Mouse (Mus musculus): ENCODE results near the gene F2r.

Gene F2r

GRCm38 (mm10) chr13:95632144-95632543, 13.9 kb upstream of the F2r start:
- no peak for DNase-seq (ENCODE audit: low spot score in 2 of 2)

DNA sequence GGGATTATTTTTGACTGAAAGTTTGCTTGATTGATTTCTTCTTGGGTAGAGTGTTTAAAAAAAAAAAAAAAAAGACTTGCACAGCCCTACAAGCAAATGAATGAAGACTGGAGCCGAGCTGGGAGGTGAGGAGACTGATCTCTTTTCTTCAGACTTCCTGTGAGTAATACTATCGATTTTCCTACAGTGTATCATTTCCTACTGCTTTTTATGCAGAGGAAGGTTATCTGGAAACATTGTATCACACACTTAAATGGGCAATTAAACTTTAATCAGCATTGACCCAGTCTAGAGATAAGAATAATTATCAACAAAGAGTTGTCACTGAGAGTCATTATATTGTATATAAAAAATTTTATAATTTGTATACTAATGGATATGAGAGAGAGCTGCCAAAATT, 12.5 kb upstream of the F2r start:
- no peak for DNase-seq (ENCODE audit: low spot score in 2 of 2)

DNA sequence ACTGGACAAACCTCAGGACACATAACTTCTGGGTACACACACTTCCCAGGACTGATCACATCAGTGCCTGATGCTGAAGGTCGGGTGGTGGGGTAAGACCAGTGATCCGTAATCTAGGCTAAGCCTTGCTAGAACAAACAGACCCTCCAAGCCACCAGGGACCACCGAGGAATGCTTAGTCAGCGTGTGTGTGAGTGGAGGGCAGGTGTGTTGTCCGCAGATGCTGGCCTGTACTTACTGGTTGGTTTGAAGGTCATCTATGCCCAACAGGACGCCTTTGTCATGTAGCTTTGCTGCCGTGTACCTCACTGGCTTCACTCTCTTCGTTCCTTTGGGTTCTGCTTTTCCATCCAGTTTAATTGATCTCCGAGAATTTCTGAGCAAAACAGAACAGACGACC, 11.5 kb upstream of the F2r start:
- no peak for DNase-seq (ENCODE audit: low spot score in 2 of 2)

GRCm38 (mm10) chr13:95626696-95627095, 8.4 kb upstream of the F2r start:
- DNase-seq (ENCODE audit: low spot score in 2 of 2) = no peak

DNA sequence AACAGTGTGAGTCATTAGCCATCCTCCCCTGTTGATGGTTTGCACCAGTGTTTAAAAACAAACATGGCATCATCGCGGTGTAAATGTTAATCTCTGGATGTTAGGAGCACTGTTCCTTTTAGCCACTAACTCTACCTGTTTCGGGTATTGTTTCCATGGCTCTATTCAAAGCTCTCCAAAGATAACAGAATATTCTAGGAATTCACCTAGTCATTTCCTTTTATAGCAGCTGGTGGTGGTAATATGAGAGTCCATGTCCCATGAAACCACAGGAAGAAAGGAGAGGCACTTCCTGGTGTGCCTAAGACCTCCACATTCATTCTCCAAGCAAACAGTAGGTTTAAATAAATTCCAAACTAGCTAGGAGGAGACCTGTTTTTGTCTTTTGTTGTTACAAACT, 4.8 kb upstream of the F2r start:
- DNase-seq (ENCODE audit: low spot score in 2 of 2) = no peak

GRCm38 (mm10) chr13:95621563-95621962, 3.3 kb upstream of the F2r start:
- DNase-seq (ENCODE audit: low spot score in 2 of 2) = no peak

DNA sequence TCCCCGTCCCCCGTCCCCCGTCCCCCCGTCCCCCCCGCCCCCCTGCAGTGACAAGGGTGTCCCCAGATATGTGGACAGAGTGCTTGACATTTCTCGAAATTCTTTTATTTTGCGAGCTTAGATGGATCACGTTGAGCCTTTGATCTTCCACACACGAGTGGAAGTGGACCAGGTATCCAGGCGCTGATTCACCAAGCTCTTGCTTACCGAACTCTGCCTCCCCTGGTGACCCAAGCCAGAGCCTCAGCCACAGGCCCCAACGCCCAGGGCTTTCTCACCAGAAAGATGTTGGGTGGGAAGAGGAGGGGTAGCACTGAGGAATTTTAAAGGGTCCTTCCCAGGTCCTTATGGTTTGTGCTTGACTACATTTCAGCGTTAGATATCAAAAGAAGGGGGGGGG, 572 bp upstream of the F2r start:
- DNase-seq (ENCODE audit: low spot score in 2 of 2) = no peak

DNA sequence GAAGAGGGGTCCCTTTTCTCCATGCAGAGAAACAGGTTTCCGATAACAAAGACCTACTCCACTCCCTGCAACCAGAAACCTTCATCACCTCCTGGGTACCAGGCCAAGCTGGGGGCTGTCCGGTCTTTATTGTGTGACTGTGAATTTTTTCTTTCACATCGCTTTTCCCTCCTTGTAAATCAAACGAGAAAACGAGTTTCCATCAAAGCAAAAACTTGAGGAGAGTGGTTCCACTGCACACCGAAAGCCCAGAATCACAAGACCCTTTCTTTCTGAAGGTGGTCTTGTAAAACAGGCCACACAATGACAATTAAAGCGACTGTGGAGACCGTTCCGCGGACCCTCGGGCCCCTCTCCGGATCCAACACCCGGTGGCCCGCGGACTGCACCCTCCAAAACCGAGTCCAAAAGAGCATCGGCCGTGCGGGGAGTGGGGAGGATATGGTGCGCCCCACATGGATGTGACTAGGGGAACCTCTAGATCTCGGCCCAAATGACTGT, 566 bp downstream of the F2r start:
- peak in 1 of 2 experiments; percentile 18 for DNase-seq (ENCODE audit: low spot score in 2 of 2)

- DNase-seq (ENCODE audit: low spot score in 2 of 2) = no peak
These were observed 1.1 kb downstream of the F2r start for GRCm38 (mm10) chr13:95617082-95617670.

DNA sequence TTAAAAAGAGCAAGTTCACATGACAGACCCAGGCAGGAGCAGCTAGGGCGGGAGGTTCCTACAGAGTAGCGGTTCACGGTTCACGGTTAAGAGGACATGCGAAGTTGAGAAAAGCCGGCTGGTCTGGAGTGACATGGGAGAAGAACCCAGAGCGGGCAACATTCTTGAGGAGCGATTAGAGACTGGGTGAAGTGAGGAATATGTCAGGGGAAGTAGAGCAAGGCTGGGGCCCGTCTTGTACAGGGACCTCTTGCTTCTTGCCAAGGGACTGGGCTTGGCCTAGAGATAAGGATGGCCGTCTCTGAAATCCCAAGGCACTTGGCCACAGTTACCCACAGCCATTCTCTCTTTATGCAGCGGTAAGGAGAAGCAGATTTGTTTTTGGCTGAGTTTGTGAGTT, 1.8 kb downstream of the F2r start:
- no peak for DNase-seq (ENCODE audit: low spot score in 2 of 2)

- no peak for DNase-seq (ENCODE audit: low spot score in 2 of 2)
These were observed 3.5 kb downstream of the F2r start for GRCm38 (mm10) chr13:95614757-95615156.

GRCm38 (mm10) chr13:95612243-95612642, 6.0 kb downstream of the F2r start:
- no peak for DNase-seq (ENCODE audit: low spot score in 2 of 2)

DNA sequence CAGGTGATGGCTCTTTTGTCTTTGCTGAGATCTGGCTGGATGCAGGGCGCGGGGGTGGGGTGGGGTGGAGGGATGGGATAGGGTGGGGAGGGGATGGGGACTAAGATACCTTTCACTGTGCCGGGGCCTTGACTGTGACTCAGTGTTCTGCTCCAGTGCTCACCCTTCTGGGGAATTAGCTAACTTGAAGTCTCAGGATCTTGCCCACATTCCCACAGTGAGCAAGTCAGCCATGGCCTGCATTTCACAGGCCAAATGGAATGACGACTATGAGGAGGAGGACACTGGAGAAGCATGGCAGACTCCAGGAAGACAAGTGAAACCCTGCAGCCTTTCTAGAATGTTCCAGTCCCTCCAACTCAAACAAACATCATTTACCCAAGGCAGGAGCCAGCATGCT, 6.5 kb downstream of the F2r start:
- no peak for DNase-seq (ENCODE audit: low spot score in 2 of 2)

- DNase-seq (ENCODE audit: low spot score in 2 of 2) = no peak
These were observed 7.3 kb downstream of the F2r start for GRCm38 (mm10) chr13:95610786-95611562.

- no peak for DNase-seq (ENCODE audit: low spot score in 2 of 2)
These were observed 9.2 kb downstream of the F2r start for GRCm38 (mm10) chr13:95609088-95609420.

DNA sequence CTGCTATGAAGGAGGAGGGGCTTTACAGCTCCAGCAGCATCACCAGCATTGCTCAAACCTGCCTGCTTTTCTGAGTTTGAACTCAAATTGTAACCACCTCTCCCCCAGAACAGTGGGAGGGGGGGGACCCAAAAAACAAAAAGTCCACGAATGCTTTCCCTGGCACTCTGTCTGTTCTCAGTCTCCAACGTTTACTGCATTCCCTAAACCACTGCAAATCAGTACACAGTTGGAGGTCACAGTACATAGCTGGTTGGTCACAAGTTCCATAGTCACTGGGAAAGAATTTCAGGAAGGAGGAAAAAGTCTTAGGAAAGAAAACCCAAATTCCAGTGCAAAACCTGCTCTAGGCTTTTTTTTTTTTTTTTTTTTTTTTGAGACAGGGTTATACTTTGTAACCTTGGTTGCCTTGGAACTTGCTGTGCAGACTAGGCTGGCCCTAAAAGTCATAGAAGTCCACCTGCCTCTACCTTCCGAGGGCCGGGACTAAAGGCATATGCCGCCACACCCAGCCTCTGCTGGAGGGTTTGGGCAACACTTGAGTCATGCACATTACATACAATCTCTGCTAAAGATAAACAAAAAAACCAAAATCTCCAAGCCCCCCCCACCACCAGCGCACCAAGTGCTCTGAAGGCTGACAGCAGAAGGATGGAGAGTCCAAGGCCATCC, 9.7 kb downstream of the F2r start:
- DNase-seq (ENCODE audit: low spot score in 2 of 2) = no peak

- DNase-seq (ENCODE audit: low spot score in 2 of 2) = no peak
These were observed 11.3 kb downstream of the F2r start for GRCm38 (mm10) chr13:95607019-95607418.

GRCm38 (mm10) chr13:95604288-95604687, 14.0 kb downstream of the F2r start:
- no peak for DNase-seq (ENCODE audit: low spot score in 2 of 2)

DNA sequence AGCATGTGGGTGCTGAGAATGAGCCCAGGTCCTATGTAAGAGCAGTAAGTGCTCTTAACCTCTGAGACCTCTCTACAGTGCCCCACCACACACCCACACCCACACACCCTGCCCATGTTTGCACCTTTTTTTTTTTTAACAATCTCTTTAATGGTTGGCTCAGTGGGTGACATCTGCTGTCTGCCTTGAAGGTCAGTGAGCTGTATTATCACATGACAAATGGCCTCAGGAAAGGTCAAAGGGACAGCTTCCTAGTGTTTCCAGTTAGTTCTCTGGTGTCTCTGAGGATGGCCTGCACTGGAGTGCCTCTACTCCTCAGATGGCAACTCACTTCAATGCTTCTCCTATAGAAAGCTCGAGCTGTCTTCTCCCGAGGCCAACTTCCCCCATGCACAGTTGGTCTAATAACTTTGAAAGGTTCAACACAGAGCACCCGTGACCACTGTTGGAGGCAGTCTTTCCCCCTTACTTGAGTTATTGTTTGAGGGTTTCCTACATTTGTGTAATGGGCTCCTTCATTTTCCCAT, 18.4 kb downstream of the F2r start:
- no peak for DNase-seq (ENCODE audit: low spot score in 2 of 2)

DNA sequence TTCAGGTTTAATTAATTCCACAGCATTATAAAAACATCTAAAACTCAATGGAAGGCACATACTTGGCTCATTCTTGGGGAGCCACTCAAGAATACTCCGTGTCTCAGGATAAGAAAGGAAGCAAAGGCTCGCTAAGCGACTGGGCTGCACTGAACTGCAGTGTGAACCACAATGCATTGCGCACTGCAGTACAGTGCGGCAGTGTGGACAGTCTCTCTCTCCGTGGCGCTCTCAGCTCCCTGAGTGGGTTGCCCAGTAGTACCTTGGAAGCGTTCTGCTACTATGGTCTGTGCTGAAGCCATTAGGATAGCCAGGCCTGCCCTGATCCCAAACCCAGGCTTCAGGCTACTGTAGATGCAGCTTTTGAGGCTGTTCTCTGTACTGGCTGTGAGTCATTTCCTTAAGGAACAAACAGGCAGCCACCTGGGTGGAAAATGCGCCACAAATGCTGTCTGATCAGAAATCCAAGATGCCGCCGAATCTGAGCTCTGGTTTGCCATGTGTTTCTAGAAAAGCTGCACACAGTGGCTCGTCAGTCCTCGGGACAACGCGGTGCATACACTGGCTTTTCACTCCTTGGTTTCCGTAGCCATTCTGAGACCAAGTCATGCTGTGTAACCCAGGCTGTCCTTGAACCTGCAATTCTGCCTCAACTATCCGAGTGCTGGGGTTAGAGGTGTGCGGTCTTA, 19.9 kb downstream of the F2r start:
- no peak for DNase-seq (ENCODE audit: low spot score in 2 of 2)

DNA sequence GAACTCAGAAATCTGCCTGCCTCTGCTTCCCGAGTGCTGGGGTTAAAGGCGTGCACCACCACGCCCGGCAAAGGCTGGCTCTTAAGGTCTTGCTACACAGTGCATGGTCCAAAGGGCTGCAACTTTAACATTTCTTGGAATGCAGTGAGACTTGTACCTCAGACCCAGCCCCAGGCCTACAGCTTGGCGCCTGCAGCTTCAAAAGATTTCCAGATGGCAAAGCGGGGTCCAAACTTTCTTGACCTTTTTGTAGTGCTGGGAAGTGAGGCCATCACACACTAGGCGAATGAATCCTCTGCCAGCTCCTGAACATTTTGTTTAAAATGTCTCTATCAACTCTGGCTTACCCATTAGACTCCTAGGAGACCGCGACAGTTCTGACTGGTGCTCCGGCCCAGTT, 20.7 kb downstream of the F2r start:
- DNase-seq (ENCODE audit: low spot score in 2 of 2) = no peak

DNA sequence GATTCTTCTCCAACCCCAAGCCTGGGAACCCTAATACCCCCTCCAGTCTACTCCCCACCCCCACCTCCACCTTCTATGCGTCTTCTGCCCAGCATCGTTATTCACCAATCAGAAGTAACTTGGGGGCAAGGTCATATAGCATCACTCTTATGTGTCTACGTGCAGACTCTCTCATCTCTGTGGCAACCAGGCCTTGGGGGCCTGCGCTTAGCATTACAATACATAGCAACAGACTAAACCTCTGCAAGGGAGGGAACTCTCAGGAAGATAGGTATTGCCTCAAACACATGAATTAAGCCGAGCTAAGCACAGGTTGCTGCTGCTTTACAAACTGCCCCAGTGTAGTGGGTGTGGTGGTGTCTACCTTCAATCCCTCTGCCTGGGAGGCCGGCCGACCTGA, 21.6 kb downstream of the F2r start:
- no peak for DNase-seq (ENCODE audit: low spot score in 2 of 2)
